Mouse (Mus musculus) brain, embryonic 14.5 days (tissue): ENCODE data around the gene Lrcol1.

Source experiments
- CTCF ChIP-seq: fragments of 200-500 bp; IDR thresholded peaks from 2 replicates; pipeline ENCODE4 v1.5.1; 2012; ENCODE audit warnings: inconsistent platforms, mild to moderate bottlenecking, moderate library complexity, borderline replicate concordance; ENCODE audit not compliant: insufficient read depth, insufficient read length; ENCODE audit errors: extremely low read depth
- POLR2A ChIP-seq: fragments of 200-500 bp; IDR thresholded peaks from 2 replicates; pipeline ENCODE4 v1.6.1; 2012; ENCODE audit warnings: mild to moderate bottlenecking, inconsistent platforms, borderline replicate concordance; ENCODE audit not compliant: poor library complexity, insufficient read depth, insufficient read length, severe bottlenecking; ENCODE audit errors: extremely low read depth

DNA sequence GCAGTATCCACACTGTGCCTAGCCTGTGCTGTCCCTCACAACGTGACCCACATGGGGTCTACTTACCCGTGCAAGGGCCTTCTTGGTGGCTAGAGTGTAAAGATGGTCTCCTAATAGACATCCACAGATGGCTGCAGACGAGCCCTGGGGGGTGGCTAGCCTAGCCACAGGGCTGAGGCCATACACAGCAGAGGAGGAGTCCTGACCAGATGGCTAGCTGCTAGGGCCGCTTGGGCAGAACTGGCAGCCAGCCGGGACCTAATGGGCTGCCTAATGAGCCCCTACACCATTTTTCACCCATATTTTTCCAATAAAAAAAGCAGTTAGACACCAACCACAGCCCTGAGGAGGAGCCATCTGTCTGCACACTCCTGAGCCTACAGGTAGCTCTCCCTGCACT, 48.2 kb downstream of the Lrcol1 start:
- no peak for TF ChIP-seq CTCF
- no peak for TF ChIP-seq POLR2A
